Mouse (Mus musculus) neutrophil, adult 5-6 weeks (primary cell): ENCODE results near the gene Irf8. TPM values are rescaled to one million over a fixed set of nuclear protein-coding genes. Genes with fewer than 3 reads are reported as not detected.
"Not testable (repeated sequence)": the region's sequence is repeated elsewhere in the genome, so short reads cannot be mapped to it uniquely, and the experiment has no call there.

Experiments used
- ATAC-seq: fragments of 151-379, 151-347 bp; 2 replicates; pipeline ENCODE4 v1.8.0; 2017; ENCODE audit warnings: mild to moderate bottlenecking, moderate TSS enrichment; ENCODE audit not compliant: insufficient number of reproducible peaks, poor library complexity, low FRiP score, severe bottlenecking; ENCODE audit errors: extremely low read depth
- total RNA-seq: library from RNA; stranded (forward); fragments of 200-1000 nt; gene quantifications from 2 replicates; pipeline ENCODE4 v1.2.3, GENCODE M21; 2017

Gene Irf8
- total RNA-seq, 1 experiment from 2014 or later = 139 TPM

DNA sequence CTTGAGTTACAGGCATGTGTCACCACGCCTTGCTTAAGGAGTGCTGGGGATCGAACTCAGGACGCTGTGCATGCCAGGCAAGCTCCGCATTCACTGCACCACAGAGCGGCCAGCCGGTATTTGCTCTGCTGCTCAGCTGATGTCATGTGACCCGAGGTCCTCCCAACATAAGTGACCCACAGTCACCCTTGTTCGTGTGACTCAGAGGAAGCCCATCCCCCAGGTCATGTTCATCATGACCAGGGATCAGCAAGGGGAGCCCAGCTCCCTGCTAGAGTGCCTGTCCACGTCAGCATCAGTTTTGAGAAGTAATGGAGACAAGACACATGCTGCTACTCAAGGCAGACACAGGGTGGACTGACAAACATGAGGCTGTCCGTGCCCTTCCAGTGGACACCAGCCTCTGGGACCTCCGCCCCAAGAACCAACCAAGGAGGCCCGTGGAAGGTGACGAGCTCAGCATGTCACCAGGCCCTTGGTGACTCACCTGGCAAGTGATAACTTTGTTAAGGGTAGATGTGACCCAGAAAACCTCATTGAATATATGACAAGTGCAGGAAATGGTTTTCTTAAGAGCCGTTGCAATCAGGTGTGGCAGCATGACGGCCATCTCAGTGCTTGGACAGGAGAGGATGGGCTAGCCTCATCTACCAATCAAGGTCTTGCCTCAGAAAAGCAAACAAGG lies 20.0 kb upstream of the Irf8 start:
- no peak for ATAC-seq

DNA sequence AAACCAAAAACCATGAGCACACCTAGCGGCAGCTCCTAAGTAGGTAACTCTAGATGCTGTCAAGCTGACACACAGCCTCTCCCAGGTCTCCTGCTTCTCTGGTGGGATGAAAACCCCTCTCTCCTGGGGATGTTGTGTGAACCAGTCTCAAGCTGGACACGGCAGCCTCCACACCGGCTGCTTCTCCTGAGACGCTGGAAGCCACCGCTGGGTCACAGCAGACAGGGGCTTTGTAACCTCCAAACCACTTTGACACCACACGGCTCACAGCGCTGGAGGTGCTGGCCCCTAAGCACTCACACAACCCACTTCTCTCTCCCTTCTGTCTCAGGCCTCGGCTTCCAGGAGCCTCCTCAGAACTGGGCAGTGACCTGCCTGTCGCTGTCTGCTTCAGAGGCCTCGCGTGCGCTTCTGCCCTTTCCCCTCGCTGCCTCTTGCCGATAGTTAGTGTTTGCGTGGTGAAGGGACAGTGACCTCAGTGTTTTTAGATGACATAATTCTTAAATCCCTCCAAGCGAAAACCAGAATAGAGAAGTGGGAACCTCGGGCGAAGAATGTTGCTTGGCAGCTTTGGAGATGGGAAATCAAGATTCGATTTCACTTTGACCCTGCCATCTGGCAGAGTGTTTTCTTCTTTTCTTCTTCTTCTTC lies 16.4 kb upstream of the Irf8 start:
- no peak for ATAC-seq

DNA sequence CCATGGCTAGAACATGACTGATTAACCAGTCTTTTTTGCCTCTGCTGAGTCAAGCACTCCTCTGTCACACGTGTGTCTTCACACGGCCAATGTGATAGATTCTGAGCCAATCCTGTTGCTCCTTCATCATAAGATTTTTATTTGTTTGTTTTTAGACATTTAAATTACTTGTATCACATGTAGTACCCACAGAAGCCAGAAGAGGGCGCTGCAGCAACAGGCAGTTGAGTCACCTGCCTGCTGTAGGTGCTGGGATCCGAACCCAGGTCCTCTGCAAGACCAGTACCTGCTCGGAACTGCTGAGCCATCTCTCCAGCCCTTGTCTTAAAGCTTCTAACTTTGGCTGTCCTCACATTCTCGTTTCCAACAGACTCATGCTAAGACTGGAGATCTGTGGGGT lies 13.1 kb upstream of the Irf8 start:
- no peak for ATAC-seq

DNA sequence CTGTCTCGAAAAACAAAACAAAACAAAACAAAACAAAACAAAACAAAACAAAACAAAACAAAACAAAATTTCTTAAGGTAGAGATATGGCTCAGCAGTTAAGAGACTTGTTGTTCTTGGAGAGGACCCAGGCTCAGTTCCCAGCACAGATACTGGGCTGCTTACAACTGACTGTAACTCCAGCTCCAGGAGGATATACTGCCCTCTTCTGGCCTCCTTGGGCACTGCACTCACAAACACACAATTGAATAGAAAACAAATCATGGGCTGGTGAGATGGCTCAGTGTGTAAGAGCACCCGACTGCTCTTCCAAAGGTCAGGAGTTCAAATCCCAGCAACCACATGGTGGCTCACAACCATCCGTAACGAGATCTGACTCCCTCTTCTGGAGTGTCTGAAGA lies 12.1 kb upstream of the Irf8 start:
- ATAC-seq = not testable (repeated sequence)

DNA sequence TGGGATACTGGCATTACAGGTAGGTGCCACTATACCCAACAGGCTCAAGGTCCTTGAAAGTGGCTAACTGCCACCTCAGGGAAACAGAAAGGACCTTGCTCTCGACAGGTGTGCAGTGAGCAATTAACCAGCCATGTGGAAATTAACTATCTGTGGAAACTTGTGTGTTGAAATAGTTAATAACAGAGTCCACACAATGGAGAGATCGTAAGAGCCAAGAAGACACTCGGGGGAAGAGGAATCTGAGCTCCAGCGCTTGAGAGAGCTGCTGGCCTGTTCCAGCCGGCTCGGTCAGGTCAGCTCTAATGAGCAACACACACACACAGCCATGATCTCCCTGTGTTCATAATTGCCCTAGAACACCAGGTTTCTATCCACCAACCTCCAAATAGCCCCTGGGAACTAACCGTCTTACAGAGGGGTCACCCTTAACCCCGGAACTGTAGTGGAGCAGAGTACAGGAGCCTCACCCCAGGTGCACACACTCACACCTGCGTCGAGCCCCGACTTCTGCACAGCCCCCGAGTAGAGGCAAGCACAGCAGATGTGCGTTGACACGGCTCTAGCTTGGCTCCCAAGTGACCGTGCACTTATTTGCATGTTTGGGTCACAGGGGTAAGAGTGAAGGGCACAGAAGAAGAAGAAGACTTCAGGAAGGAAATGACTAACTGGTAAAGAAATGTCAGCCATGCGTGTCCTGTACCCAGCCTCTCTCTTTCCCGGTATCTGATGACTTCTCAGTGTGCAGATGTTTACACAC lies 11.2 kb upstream of the Irf8 start:
- ATAC-seq = peak; percentile 87

DNA sequence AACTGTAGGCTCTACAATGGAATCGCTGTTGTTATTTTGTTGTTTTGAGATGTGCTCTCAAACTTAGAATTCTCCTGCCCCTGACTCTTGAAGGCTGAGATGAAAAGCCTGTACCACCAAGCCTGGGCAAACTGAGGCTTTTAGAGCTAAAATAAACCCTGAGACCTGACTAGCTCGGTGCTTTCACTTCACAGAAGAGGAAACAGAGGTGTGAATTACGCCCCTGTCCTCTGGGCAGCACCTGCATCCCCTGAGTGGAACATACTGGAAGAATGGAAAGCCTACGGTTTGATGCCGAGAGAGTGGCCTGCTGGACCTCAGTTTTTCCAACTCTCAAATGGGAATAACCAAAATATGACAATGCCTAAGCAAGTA lies 10.6 kb upstream of the Irf8 start:
- ATAC-seq = peak; percentile 38

DNA sequence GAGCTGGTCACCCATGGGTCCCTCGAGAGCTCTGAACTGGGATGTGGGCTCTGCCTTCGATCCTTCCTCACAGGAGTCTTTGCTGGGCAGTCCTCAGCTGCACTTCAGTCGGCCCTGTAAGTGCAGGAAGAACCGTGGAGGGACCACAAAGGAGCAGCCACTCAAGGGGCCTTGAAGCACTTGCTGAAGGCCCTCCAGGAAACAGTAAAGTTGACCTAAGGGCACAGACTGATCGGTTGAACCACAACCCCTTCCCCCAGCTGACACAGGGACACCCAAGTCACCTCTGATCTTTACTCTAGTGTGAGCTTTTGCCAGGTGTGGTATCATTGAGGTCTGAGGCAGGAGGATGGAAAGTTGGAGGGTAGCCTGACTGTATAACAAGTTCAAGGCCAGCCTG lies 10.1 kb upstream of the Irf8 start:
- ATAC-seq = no peak

DNA sequence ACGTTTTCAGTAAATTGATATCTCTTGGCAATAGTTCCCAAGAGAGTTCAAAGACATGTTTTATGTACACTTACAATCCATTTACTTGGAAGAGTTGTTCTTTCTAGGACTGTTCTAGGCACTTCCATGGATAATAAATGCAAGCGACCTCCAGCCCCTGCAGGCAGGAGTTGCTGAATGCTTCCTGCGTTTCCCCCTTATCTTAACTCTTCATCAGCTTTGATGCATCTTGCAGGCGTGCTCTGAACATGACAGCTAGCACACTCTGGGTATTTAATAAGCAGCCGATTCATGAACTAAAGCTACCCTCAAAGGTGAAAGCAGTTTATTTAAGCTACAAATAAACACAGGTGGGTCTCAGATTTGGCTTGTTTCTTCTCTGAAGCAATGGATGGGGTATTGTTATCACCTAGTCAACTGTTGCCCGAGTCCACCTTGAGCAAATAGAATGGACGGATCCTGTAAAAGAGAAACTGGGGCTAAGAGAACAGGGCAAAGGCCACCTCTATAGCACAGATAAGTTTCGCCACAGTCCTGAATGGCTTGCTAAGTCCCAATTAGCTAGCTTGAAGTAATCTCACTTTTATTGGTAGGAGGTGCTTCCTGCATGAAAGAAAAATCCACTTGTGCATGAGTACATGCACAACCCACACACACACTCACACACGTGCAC lies 7.5 kb upstream of the Irf8 start:
- ATAC-seq = no peak

DNA sequence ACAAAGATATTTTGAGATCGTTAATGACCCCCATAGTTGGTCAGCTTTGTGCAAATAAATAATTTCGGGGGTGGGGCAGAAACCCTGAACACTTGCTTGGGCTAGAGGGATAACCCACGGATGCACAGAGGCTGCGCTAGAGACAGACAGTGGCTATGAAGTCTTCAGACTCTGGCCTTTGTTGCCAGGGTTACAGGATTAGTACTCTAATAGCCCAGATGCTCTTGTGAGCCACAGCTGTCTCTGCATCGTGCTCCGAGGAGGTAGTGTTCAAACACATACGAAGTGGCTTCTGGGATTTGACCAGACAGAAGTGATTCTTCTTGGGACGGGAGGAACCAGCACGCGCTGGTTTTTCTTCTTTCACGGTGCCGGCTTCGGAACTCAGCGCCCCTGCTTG lies 4.6 kb upstream of the Irf8 start:
- ATAC-seq = no peak

DNA sequence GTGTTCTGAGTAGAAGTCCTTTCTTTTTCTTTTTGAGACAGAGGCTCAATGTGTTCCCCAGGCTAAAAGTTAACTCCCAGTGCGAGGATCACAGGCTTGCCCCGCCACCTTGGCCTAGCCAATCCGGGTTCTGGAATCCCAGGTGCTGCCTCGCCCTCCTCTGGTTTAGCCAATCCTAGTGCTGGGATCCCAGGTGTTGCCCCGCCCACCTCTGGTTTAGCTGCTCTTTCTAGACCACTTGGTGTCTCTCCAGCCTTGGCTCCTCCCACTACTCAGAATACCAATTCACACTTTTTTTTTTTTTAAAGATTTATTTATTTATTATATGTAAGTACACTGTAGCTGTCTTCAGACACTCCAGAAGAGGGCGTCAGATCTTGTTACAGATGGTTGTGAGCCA lies 4.1 kb upstream of the Irf8 start:
- no peak for ATAC-seq

DNA sequence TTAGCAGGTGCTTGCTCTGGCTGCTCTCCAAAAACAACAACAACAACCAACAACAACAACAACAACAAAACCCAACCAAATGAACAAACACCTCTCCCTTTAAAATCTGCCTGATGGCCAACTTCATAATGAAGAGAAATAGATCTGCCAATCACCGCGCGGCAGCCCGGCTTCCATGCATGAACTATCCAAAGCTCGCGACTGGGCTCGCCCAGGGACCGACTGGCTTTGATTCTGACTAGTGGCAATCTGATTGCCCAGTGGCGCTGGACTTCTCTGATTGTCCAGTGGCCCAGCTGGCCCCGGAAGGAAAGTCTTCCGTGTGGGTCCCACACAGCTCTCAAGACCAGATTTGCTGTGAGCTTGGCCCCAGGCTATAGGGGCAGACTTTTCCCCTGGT lies 328 bp downstream of the Irf8 start:
- ATAC-seq = no peak

DNA sequence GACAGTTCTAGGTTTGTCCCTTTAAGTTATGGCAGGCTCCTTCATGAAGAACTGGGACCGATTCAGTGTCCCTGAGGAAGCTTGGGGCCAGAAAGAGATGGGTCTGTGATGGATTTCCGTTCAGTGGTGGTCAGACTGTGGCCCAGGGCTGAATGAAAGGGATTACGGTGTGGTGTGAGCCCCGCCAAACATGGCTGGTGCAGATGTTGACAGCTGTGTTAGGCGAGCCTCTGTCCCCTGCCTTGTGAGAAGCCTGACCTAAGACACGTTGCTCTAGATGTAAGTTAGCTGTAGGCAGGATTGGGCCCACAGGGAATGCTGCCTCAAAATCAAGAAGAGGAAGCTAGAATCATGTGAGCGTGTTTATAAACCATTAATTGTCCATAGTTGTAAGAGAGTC lies 1.0 kb downstream of the Irf8 start:
- ATAC-seq = no peak

DNA sequence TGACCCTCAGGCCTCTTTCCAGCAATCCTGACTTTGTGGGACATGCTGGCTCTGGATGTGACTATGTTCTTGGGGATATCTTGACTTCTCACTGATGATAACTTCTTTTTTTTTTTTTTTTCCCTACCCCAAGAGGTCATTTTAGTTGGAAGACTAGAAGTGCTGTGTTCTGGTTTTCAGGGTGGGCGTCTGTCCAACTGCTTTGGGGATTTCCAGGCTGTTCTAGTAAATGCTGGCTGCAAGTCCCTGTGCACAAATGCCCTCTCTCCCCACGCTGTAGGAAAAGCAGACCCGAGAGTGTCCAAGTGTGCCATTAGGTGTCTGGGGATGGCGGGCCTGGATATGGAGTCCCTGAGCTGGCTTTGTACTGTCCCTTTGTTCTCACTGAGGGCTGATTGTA lies 2.6 kb downstream of the Irf8 start:
- ATAC-seq = no peak

DNA sequence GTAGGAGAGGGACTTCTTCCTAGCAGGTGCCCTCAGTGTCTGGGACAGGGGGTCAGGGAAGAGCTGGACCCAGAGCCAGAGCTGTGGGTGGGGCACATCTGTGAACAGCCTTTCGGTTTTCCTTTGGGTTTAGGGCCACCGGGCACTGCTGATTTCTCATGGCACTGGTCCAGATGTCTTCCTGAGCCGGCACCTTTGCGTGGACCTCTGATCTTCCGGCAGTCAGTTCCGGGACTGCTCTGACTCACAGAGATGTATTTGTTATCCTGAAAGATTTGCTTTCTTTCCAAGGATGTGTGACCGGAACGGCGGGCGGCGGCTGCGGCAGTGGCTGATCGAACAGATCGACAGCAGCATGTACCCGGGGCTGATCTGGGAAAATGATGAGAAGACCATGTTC lies 3.4 kb downstream of the Irf8 start:
- no peak for ATAC-seq

DNA sequence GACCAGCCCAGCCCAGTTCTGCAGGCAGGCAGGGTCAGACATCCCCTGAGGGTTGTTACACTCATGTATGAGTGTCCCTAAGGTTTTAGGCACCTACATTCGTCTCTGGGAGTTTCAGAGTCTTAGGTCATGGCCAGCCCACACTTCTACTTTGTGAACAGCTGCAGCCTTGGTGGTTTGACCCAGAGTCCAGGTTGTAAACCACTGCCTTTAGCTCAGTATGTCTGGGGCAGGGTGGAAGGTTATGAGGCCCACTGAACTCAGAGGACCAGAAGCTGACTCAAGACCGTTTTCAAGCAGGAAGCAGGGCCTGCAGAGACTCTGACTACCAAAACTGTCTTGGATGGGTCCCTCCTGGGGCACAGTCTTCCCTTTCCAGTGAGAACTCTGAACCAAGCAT lies 4.4 kb downstream of the Irf8 start:
- no peak for ATAC-seq

DNA sequence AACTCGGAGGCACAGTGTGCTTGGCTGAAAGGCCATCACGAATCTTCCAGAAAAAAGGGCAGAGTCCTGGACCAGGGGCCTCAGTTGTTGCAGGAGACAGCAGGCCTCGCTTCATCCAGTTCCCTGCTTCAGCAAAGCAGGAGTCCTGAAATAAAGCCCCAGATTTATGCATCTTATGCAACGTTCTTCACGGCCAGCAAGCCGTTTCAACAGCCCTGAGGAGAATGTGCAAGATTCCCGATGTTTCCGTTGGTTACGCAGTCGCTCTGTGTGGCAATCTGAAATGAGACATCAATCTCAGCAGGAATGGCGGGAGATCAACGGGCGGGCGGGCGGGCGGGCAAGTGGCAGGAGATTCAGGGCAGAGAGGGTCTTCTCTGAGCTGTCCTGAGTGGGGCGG lies 4.8 kb downstream of the Irf8 start:
- ATAC-seq = no peak

DNA sequence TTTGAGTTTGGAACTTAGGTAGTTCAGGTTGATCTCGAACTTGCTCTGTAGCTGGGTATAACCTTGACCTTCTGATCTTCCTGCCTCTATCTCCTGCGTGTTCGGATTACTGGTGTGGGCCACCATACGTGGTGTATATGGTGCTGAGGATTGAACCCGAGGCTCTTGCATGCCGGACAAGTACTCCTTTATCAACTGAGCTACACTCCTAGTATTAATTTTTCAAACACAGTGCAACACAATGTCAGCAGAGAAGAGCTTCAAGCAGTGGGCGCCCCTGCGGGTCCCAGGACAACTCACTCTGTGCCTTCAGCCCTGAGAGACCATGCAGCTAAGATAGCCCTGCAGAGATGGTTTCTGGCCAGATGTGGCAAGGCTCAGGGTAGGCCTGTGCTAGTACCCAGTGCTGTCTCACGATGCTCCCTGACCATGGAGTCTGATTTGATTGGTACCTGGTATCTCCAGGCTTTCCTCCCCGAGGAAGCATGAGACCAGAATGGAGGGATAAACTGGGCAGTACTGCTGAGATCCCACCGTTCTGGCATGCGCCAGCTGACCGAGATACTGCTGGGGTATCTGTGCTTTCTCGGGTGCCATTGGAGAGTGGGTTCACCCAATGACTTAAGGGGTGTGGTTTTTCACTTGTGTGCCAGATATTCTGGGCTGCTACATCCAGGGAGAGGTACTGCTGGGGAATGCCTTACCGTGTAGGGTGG lies 5.8 kb downstream of the Irf8 start:
- no peak for ATAC-seq

DNA sequence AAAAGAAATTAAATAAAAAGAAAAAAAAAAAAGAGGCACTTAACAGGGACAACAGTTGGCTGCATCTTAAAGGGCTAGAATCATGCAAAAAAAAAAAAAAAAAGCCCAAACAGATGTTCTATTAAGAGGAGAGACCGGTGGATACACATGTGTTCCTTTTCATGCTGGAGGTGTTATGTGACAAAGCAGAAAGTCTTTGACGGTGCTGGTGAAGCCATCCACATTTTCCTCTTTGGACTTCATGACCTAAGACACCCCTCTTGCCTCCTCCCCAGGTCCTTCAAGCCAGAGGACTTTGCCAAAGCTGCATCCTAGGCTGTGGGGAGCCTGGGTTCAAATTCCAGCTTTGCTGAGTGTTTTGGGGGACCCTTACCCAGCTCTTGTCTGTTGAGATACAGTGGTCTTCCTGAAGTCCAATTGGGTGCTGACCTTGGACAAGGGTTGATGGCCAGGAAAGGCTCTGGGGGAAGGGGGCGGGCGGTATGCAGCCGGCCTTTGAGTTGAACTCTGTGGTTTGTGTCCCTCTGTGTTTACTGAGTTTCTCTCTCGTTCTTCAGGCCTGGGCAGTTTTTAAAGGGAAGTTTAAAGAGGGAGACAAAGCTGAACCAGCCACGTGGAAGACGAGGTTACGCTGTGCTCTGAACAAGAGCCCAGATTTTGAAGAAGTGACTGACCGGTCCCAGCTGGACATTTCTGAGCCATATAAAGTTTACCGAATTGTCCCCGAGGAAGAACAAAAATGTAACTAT lies 7.2 kb downstream of the Irf8 start:
- no peak for ATAC-seq

DNA sequence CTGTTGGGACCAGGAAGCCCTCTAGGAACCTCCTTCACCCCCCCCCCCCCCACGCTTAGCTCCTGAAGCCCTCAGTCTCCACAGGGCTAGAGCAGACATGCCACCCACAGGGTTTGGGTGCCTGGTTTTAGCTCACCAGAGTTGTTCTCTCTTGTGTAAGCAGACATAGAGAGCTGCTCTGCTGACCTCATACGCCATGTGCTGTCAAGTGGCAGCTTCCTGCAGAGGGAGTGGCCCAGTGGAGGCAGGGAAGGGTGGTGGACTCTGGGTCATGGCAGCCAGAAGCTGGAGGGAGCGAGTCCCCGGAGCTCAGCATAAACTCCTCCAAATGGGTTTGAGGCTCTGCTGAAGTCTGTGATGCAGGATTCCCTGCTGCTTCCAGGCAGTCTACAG lies 7.7 kb downstream of the Irf8 start:
- no peak for ATAC-seq
